Mouse (Mus musculus): ENCODE results near the gene Slc26a11. TPM values are rescaled to one million over a fixed set of nuclear protein-coding genes. Genes with fewer than 3 reads are reported as not detected.
"Not testable (repeated sequence)": the region's sequence is repeated elsewhere in the genome, so short reads cannot be mapped to it uniquely, and the experiment has no call there.

Slc26a11 gene
- polyA plus RNA-seq, 1 experiment = 21.7 TPM

GRCm38 (mm10) chr11:119378551-119378950 is 23.2 kb downstream of the Slc26a11 start:
- Histone ChIP-seq H3K27me3 (ENCODE audit: control insufficient read depth, insufficient read depth, low read length) (no peaks in the 10 kb centered on the region), H3K4me3 (ENCODE audit: control insufficient read depth, insufficient read depth, low read length) (no peak overlapping the region), H3K36me3 (ENCODE audit: control insufficient read depth, insufficient read depth, low read length) (no peaks in the 10 kb centered on the region), H3K27ac (ENCODE audit: control insufficient read depth, insufficient read depth, low read length) (no peak overlapping the region), H3K4me1 (replicated peaks; ENCODE audit: control insufficient read depth, insufficient read depth, low read length) (peaks cover 10% of the 10 kb centered on the region)
- TF ChIP-seq POLR2A (IDR thresholded peaks at IDR 0.05; ENCODE audit: control insufficient read depth, extremely low read depth, insufficient read depth, low read length, poor library complexity) (no peak), CTCF (IDR thresholded peaks at IDR 0.05; ENCODE audit: borderline replicate concordance, control insufficient read depth, extremely low read depth, insufficient read depth, low read length, poor library complexity) (no peak)
- DNase-seq = no peak
- 100% methylated on average over 1 of the region's 1 CpGs for WGBS

DNA sequence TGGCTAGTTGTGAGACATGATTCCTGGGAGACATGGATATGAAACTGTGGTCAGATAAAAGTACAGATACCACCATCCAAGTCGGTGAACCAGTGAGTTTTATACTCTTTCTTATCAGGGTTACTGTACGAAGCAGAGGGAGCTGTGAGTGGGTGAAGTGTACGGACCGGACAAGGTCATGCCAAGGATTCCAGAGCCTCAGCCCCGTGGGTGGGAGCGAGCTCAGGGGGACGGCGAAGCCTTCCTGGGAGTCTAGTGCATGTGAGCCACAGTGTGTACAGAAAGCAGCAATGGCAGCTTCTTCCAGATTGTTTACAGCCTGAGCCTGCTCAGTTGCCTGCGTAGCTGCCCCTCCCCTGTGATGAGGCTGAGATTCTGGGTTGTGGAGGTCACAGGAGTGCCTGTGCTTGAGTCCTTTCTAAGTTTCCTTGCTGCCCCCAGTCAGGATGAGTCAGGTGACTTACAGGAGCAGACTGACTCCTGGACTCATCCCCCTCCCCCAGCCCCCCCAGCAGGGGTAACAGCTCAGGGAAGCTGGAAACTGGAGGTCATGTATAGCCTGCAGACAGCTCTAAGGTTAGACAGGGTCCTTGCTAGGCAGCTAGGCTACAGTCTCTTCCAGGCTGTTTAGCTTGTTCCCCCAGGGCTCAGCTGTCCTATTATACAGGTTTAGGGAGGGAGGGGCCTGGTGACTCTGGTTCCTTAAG is 26.4 kb downstream of the Slc26a11 start:
- Histone ChIP-seq H3K36me3 (ENCODE audit: control insufficient read depth, insufficient read depth, low read length) (no peaks in the 10 kb centered on the region), H3K4me3 (ENCODE audit: control insufficient read depth, insufficient read depth, low read length) (no peak overlapping the region), H3K27ac (ENCODE audit: control insufficient read depth, insufficient read depth, low read length) (no peak overlapping the region), H3K4me1 (replicated peaks; ENCODE audit: control insufficient read depth, insufficient read depth, low read length) (peaks cover 22% of the 10 kb centered on the region), H3K27me3 (ENCODE audit: control insufficient read depth, insufficient read depth, low read length) (no peaks in the 10 kb centered on the region)
- 90% methylated on average over 9 of the region's 9 CpGs for WGBS
- TF ChIP-seq CTCF (IDR thresholded peaks at IDR 0.05; ENCODE audit: borderline replicate concordance, control insufficient read depth, extremely low read depth, insufficient read depth, low read length, poor library complexity) (no peak), POLR2A (IDR thresholded peaks at IDR 0.05; ENCODE audit: control insufficient read depth, extremely low read depth, insufficient read depth, low read length, poor library complexity) (no peak)
- DNase-seq = no peak

DNA sequence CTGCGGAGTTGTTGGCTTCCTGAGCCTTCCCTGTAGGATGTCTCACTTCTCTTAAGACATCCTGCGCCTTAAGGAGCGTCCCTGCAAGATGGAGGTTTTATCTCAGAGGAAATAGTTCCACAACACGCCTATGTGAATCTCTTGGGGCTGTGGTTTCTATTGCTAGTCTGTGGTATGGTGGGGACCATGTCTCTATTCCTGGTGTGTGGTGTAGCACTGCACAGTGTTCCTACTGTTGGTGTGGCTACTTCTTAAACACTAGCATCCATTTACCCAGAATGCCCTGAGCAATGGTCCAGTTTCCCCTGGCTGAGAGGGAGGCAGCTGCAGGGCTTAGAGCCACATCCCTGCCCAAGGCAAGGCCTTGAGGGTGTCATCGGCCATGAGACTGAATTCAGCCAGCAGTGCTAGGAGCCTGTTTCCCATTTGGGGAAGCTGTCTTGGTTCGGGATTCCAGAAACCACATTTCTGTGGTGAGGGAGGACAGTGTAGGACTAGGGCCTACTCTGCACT is 27.0 kb downstream of the Slc26a11 start:
- WGBS = 35% methylated on average over 6 of the region's 6 CpGs
- TF ChIP-seq CTCF (IDR thresholded peaks at IDR 0.05; ENCODE audit: borderline replicate concordance, control insufficient read depth, extremely low read depth, insufficient read depth, low read length, poor library complexity) (no peak), POLR2A (IDR thresholded peaks at IDR 0.05; ENCODE audit: control insufficient read depth, extremely low read depth, insufficient read depth, low read length, poor library complexity) (no peak)
- no peak overlapping the region for H3K4me3 ChIP-seq (ENCODE audit: control insufficient read depth, insufficient read depth, low read length)

GRCm38 (mm10) chr11:119384904-119385303 is 29.5 kb downstream of the Slc26a11 start:
- 5% methylated on average over 4 of the region's 4 CpGs for WGBS
- Histone ChIP-seq H3K4me1 (replicated peaks; ENCODE audit: control insufficient read depth, insufficient read depth, low read length) (peaks cover 26% of the 10 kb centered on the region), H3K36me3 (ENCODE audit: control insufficient read depth, insufficient read depth, low read length) (no peaks in the 10 kb centered on the region), H3K4me3 (ENCODE audit: control insufficient read depth, insufficient read depth, low read length) (no peak overlapping the region), H3K27ac (ENCODE audit: control insufficient read depth, insufficient read depth, low read length) (peak overlapping the region; percentile 34), H3K27me3 (ENCODE audit: control insufficient read depth, insufficient read depth, low read length) (no peaks in the 10 kb centered on the region)
- peak; percentile 76 for DNase-seq
- TF ChIP-seq POLR2A (IDR thresholded peaks at IDR 0.05; ENCODE audit: control insufficient read depth, extremely low read depth, insufficient read depth, low read length, poor library complexity) = no peak
- TF ChIP-seq CTCF (IDR thresholded peaks at IDR 0.05; ENCODE audit: borderline replicate concordance, control insufficient read depth, extremely low read depth, insufficient read depth, low read length, poor library complexity) = no peak

More for the DNA sequence above, 27.0 kb downstream of the Slc26a11 start:
- no peak for DNase-seq
- Histone ChIP-seq H3K4me1 (replicated peaks; ENCODE audit: control insufficient read depth, insufficient read depth, low read length) (peaks cover 22% of the 10 kb centered on the region), H3K27me3 (ENCODE audit: control insufficient read depth, insufficient read depth, low read length) (no peaks in the 10 kb centered on the region), H3K27ac (ENCODE audit: control insufficient read depth, insufficient read depth, low read length) (no peak overlapping the region), H3K36me3 (ENCODE audit: control insufficient read depth, insufficient read depth, low read length) (no peaks in the 10 kb centered on the region)

DNA sequence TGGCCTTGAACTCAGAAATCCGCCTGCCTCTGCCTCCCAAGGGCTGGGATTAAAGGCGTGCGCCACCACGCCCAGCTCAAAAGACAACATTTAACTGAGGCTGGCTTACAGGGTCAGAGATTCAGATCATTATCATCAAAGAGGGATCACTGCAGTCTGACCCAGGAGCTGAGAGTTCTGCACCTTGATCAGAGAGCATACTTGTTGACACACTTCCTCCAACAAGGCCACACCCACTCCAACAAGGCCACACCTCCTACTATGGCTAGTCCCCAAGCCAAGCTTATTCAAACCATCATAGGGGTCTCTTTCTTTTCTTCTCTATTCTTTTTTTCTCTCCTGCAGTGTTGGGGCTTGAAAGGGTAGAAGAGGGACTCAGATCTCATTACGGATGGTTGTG is 30.9 kb downstream of the Slc26a11 start:
- no peak overlapping the region for H3K4me3 ChIP-seq (ENCODE audit: control insufficient read depth, insufficient read depth, low read length)
- H3K36me3 ChIP-seq (ENCODE audit: control insufficient read depth, insufficient read depth, low read length) = no peaks in the 10 kb centered on the region
- DNase-seq = peak; percentile 29
- H3K27ac ChIP-seq (ENCODE audit: control insufficient read depth, insufficient read depth, low read length) = no peak overlapping the region
- no peak for TF ChIP-seq POLR2A (IDR thresholded peaks at IDR 0.05; ENCODE audit: control insufficient read depth, extremely low read depth, insufficient read depth, low read length, poor library complexity)
- TF ChIP-seq CTCF (IDR thresholded peaks at IDR 0.05; ENCODE audit: borderline replicate concordance, control insufficient read depth, extremely low read depth, insufficient read depth, low read length, poor library complexity) = no peak
- WGBS = 84% methylated on average over 5 of the region's 5 CpGs
- H3K4me1 ChIP-seq (replicated peaks; ENCODE audit: control insufficient read depth, insufficient read depth, low read length) = peaks cover 34% of the 10 kb centered on the region
- no peaks in the 10 kb centered on the region; the same call in 1 of the 2 replicates for H3K27me3 ChIP-seq (ENCODE audit: control insufficient read depth, insufficient read depth, low read length)

DNA sequence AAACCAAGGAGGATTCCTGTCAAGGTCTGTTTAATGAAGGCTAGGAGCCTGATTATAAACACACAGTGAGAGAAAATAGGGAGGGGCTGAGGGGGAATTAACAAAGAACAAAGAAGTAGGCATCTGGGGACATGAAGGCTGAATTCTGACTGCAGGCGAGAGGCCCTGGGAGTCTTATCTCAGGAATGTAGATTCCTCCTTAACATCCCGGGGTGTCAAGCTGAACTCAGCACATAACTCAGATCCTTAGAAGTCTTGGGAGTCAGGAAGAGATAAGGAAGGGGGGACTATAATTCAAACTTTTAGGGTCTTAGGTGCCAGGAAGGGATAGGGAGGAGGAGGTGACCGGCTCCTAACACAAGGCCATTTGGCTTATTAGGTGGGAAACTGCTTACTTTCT is 31.9 kb downstream of the Slc26a11 start:
- DNase-seq; H3K27ac ChIP-seq (ENCODE audit: control insufficient read depth, insufficient read depth, low read length); H3K4me3 ChIP-seq (ENCODE audit: control insufficient read depth, insufficient read depth, low read length); H3K36me3 ChIP-seq (ENCODE audit: control insufficient read depth, insufficient read depth, low read length); H3K27me3 ChIP-seq (ENCODE audit: control insufficient read depth, insufficient read depth, low read length): not testable (repeated sequence)
- peaks cover 36% of the 10 kb centered on the region for H3K4me1 ChIP-seq (replicated peaks; ENCODE audit: control insufficient read depth, insufficient read depth, low read length)
- 84% methylated on average over 3 of the region's 3 CpGs for WGBS

All from thymus, adult 2 months (tissue).